Mouse (Mus musculus) splenic B cell, adult 2 months (primary cell): ENCODE data around the gene Atf7ip.

Experiments used
- DNase-seq: peaks from one replicate; pipeline ENCODE4 v3.0.0-alpha.2; 2011; ENCODE audit warnings: low read depth, low spot score
- H3K27me3 ChIP-seq: 2 replicates; pipeline ENCODE4 v1.6.1; 2012; ENCODE audit warnings: mild to moderate bottlenecking, low read length, moderate library complexity, mixed read lengths; ENCODE audit not compliant: control insufficient read depth, poor library complexity, insufficient read depth, severe bottlenecking
- H3K36me3 ChIP-seq: 2 replicates; pipeline ENCODE4 v1.6.1; 2012; ENCODE audit warnings: mild to moderate bottlenecking, low read length, moderate library complexity, mixed read lengths; ENCODE audit not compliant: control insufficient read depth, poor library complexity, insufficient read depth, severe bottlenecking

Gene Atf7ip

GRCm38 (mm10) chr6:136472779-136473178 is 33.2 kb upstream of the Atf7ip start:
- no peak for DNase-seq
- Histone ChIP-seq H3K27me3 (no peaks in the 10 kb centered on the region), H3K36me3 (no peaks in the 10 kb centered on the region)

- DNase-seq: no peak
- Histone ChIP-seq H3K27me3 (no peaks in the 10 kb centered on the region), H3K36me3 (no peaks in the 10 kb centered on the region)
These were observed 32.4 kb upstream of the Atf7ip start for GRCm38 (mm10) chr6:136473472-136474129.

DNA sequence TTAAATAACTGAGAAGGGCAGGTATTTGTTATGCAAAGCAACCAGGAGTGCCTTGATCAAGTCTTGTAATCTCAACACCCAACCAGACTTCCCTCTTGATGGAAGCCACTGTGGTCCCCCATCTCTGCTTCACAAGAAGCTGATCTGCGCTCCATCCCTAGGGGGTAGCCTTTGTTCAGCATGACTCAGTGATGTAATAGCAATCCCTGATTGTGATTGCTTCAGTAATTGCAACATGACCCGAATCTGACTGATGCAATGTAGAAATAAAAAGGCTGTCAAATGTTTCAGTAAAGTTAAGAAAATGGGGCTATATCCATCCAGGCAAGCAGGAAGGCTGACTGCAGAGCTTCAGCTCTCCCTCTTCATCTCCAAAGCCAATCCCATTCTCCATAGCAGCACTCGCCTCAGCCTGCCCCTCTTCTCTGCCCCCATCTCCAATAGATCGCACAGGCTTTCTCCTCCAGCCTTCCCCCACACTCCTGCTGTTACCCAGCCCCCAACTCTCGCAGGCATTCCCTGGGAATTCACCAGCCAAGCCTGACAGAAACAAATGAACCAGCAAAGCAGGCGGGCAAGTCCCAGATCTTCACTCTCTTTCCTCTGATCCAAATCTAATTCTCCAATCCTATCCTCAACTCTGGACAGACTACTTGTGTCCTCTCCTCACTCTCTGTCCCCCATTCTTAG is 30.7 kb upstream of the Atf7ip start:
- no peak for DNase-seq
- Histone ChIP-seq H3K27me3 (no peaks in the 10 kb centered on the region), H3K36me3 (no peaks in the 10 kb centered on the region)

GRCm38 (mm10) chr6:136477878-136478277 is 28.1 kb upstream of the Atf7ip start:
- no peak for DNase-seq
- Histone ChIP-seq H3K27me3 (no peaks in the 10 kb centered on the region), H3K36me3 (no peaks in the 10 kb centered on the region)

- DNase-seq: no peak
- no peaks in the 10 kb centered on the region for H3K27me3 ChIP-seq
- no peaks in the 10 kb centered on the region for H3K36me3 ChIP-seq
These were observed 22.4 kb upstream of the Atf7ip start for GRCm38 (mm10) chr6:136483531-136483930.

- DNase-seq: peak; percentile 77
These were observed 21.9 kb upstream of the Atf7ip start for GRCm38 (mm10) chr6:136484093-136484492.

DNA sequence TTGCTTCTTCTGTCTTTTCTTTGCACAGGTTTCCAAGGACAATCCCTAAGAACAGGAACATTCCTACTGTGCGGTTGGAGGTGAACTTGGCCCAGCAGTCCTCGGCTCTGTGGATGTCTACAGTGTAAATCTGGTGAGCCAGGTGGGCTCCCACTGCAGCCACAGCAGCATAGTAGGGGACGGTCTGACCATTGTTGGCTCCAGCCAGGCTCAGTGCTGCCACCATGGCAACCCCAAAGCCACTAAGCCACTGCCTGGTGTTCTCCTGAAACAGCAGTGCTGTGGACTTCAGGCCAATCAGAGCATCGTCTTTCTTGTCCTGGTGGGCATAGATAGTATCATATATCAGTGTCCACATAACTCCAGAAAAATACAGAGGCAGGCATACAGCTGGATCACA is 19.8 kb upstream of the Atf7ip start:
- Histone ChIP-seq H3K36me3 (no peaks in the 10 kb centered on the region), H3K27me3 (no peaks in the 10 kb centered on the region)
- DNase-seq: no peak

More at GRCm38 (mm10) chr6:136484093-136484492, 21.9 kb upstream of the Atf7ip start:
- H3K27me3 ChIP-seq: no peaks in the 10 kb centered on the region
- H3K36me3 ChIP-seq: no peaks in the 10 kb centered on the region

DNA sequence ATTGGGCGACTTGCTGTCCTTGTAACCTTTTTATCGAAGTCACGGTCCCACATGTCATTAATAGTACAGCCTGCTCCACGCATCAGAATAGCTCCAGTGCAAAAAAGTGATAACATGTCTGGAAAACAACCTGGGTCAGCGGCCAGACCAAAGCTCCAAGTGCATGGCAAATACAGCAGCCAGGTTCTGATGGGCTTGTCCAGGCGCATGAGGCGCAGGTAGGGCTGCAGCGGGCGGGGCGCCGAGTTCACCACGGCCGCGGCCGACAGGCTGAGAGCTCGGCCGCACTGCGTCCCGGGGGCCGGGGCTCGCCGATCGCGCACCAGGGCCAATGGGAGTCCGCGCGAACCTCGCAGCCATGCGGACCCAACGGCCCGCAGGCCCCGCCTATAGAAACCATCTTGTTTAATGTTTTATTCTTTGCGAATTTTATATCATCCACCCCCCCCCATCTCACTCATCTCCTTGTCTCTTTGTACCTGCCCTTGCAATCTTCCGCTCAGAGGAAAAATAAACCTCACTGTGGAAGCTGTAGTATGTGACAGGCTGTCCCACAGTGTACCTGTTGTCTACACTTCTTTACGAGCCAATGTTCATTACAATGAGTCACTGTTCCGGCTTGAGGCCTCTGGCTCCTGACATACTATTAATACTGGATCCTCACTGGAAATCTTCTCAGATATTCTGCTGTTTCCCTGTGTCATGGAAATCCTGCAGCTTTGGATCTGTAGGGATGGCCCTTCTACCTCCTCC is 19.0 kb upstream of the Atf7ip start:
- Histone ChIP-seq H3K27me3 (no peaks in the 10 kb centered on the region), H3K36me3 (no peaks in the 10 kb centered on the region)
- DNase-seq: no peak

DNA sequence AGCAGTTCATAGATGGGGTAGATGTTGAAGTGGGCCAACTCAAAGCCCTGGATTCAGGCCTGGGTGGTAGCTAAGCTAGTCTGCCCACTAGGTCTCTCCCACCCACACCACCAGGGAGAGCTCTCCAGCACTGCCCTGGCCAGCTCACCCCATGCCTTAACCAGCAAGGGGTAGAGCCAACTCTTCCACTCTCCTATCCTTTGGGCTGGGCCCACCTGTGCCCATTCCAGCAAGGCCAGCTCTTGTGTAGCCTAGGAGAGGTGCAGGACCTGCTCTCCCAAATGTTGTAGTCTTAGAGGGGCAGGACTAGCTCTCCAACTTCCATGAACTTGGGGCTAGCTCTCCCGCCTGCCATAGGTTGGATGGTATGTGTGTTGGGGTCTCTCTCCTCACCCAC is 18.4 kb upstream of the Atf7ip start:
- Histone ChIP-seq H3K36me3 (no peaks in the 10 kb centered on the region), H3K27me3 (no peaks in the 10 kb centered on the region)
- no peak for DNase-seq

- no peak for DNase-seq
- Histone ChIP-seq H3K27me3 (no peaks in the 10 kb centered on the region), H3K36me3 (no peaks in the 10 kb centered on the region)
These were observed 16.1 kb upstream of the Atf7ip start for GRCm38 (mm10) chr6:136489899-136490298.

DNA sequence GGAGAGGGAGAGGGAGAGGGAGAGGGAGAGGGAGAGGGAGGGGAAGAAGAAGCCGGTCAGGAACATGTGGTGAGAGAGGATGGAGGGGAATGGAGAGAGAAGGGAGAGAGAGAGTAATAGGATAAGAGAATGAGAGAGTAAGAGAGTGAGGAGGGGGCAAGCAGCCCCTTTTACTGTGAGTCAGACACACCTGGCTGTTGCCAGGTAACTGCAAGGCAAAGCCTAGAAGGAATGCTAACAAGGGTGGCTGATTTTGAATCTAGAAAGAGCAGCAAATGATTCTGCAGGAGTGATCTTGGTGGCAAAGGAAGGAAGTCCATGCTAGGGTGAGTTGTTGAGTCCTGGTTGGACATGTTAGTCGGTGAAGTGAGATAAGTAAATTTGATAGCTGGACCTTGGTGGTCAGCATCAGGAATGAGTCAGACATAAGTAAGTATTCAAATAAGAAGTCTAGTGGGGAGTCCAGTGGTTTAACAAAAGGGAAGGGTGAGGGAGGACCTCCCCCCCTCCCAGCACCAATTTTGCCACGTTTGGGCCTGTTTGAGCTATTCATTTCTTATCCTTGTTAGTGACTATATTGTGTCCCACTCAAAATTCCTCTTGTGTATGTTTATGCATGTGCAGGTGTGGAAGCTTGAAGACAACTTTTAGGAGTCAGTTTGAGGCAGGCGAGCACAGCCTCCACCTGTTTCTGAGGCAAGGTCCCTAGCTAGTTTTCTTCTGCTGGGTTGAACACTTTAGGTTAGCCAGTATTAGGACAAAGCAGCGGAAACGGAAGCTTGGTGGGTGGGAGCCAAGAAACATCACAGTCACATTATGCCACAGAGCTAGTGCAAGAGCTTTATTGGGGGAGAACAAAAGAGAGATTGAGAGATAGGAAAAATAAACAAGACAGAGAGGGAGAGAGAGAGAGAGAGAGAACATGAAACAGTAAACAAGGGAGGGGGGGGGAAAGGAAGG is 15.2 kb upstream of the Atf7ip start:
- no peaks in the 10 kb centered on the region for H3K27me3 ChIP-seq
- H3K36me3 ChIP-seq: no peaks in the 10 kb centered on the region
- no peak for DNase-seq

DNA sequence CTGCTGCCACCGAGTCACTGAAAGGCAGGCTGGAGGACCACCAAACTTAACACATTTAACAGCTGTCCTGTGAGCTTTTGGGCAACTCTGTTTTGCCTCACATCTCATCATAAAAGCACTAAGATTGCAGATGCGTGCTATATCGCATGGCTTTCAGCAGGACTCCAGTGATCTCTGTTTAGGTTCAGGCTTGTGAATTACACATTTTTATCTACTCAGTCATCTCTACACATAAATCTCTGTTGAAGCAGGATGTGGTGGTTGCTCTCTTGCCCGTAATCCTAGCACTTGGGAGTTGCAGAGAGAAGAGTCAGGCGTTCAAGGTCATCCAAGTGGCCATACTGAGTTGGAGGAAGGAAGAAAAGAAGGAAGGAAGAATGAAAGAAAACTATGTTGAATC is 14.3 kb upstream of the Atf7ip start:
- H3K36me3 ChIP-seq: no peaks in the 10 kb centered on the region
- no peaks in the 10 kb centered on the region for H3K27me3 ChIP-seq
- DNase-seq: no peak

GRCm38 (mm10) chr6:136492251-136492650 is 13.7 kb upstream of the Atf7ip start:
- no peak for DNase-seq
- Histone ChIP-seq H3K36me3 (no peaks in the 10 kb centered on the region), H3K27me3 (no peaks in the 10 kb centered on the region)

DNA sequence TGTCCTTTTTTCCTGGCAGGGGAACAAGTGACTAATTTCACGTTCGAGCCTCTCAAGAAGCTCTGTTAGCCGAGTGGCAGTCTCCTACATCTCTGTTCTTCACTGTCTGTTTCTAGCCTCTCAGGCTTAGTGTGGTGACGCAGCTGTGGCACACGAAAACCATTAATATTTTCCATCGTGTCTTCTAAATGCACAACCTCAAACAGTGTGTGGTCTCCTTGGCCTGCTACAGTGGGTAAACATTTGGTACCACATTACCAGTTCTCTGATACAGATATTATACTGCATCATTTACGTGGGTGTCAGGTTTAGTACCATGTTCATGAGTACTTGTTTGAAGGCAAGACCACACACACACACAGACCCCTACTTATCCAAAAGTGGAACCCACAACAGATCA is 12.5 kb upstream of the Atf7ip start:
- H3K27me3 ChIP-seq: no peaks in the 10 kb centered on the region
- no peaks in the 10 kb centered on the region for H3K36me3 ChIP-seq
- DNase-seq: no peak
